Mouse (Mus musculus): Measurements from ENCODE around the gene Cmya5.

Cmya5 gene

GRCm38 (mm10) chr13:93060437-93060836 is 84.1 kb downstream of the Cmya5 start:
- DNase-seq, result no peak

GRCm38 (mm10) chr13:93058551-93059011 is 85.9 kb downstream of the Cmya5 start:
- no peak for DNase-seq

GRCm38 (mm10) chr13:93057492-93058260 is 86.8 kb downstream of the Cmya5 start:
- no peak for DNase-seq

- DNase-seq, result no peak
Measured at GRCm38 (mm10) chr13:93056091-93056490, 88.4 kb downstream of the Cmya5 start.

GRCm38 (mm10) chr13:93051483-93051882 is 93.0 kb downstream of the Cmya5 start:
- DNase-seq, result no peak

- DNase-seq, result no peak
Measured at GRCm38 (mm10) chr13:93041021-93041420, 103.5 kb downstream of the Cmya5 start.

GRCm38 (mm10) chr13:93036218-93036617 is 108.3 kb downstream of the Cmya5 start:
- no peak for DNase-seq

GRCm38 (mm10) chr13:93029337-93029736 is 115.2 kb downstream of the Cmya5 start:
- DNase-seq, result no peak

GRCm38 (mm10) chr13:93024837-93025236 is 119.7 kb downstream of the Cmya5 start:
- no peak for DNase-seq

- DNase-seq, result no peak
Measured at GRCm38 (mm10) chr13:93022158-93022557, 122.4 kb downstream of the Cmya5 start.

GRCm38 (mm10) chr13:93012952-93013351 is 131.6 kb downstream of the Cmya5 start:
- DNase-seq, result no peak

- no peak for DNase-seq
Measured at GRCm38 (mm10) chr13:93011315-93011714, 133.2 kb downstream of the Cmya5 start.

- DNase-seq, result no peak
Measured at GRCm38 (mm10) chr13:93010524-93010923, 134.0 kb downstream of the Cmya5 start.

- DNase-seq, result no peak
Measured at GRCm38 (mm10) chr13:93007078-93007477, 137.4 kb downstream of the Cmya5 start.

- no peak for DNase-seq
Measured at GRCm38 (mm10) chr13:93006347-93006746, 138.2 kb downstream of the Cmya5 start.

- no peak for DNase-seq
Measured at GRCm38 (mm10) chr13:93004003-93004402, 140.5 kb downstream of the Cmya5 start.

- no peak for DNase-seq
Measured at GRCm38 (mm10) chr13:93002456-93002855, 142.1 kb downstream of the Cmya5 start.

GRCm38 (mm10) chr13:93000640-93001351 is 143.7 kb downstream of the Cmya5 start:
- no peak for DNase-seq

GRCm38 (mm10) chr13:92999860-93000259 is 144.7 kb downstream of the Cmya5 start:
- no peak for DNase-seq

GRCm38 (mm10) chr13:92994743-92995142 is 149.8 kb downstream of the Cmya5 start:
- DNase-seq, result no peak

GRCm38 (mm10) chr13:92992823-92993222 is 151.7 kb downstream of the Cmya5 start:
- no peak for DNase-seq

Measured in kidney, adult 8-10 months (tissue).